Mouse (Mus musculus) forebrain, embryonic 10.5 days (tissue): ENCODE data around the gene Armc7. TPM values are rescaled to one million over a fixed set of nuclear protein-coding genes. Genes with fewer than 3 reads are reported as not detected.
A peak's percentile ranks its signal among the peaks of the same experiment; 100 is the strongest.
"Not testable (repeated sequence)": the region's sequence is repeated elsewhere in the genome, so short reads cannot be mapped to it uniquely, and the experiment has no call there.

Experiments
- DNase-seq: peaks from one replicate; pipeline ENCODE4 v3.0.0-alpha.2; 2017; ENCODE audit warnings: low spot score; ENCODE audit errors: extremely low spot score
- H3K27ac ChIP-seq: fragments of 300-500 bp; sonication (generic); 2 replicates; pipeline ENCODE4 v1.5.1; 2016; ENCODE audit warnings: mild to moderate bottlenecking
- H3K27me3 ChIP-seq: fragments of 300-500 bp; sonication (generic); 2 replicates; pipeline ENCODE4 v1.6.1; 2016; ENCODE audit warnings: mild to moderate bottlenecking; ENCODE audit not compliant: poor library complexity, severe bottlenecking
- H3K36me3 ChIP-seq: fragments of 300-500 bp; sonication (generic); replicated peaks from 2 replicates; pipeline ENCODE4 v1.6.1; 2016; ENCODE audit warnings: mild to moderate bottlenecking, moderate library complexity
- H3K4me1 ChIP-seq: fragments of 300-500 bp; sonication (generic); 2 replicates; pipeline ENCODE4 v1.6.1; 2016
- H3K4me3 ChIP-seq: fragments of 300-500 bp; sonication (generic); 2 replicates; pipeline ENCODE4 v1.5.1; 2016; ENCODE audit warnings: mild to moderate bottlenecking, moderate library complexity
- H3K9me3 ChIP-seq: fragments of 300-500 bp; sonication (generic); 2 replicates; pipeline ENCODE4 v1.6.1; 2016; ENCODE audit warnings: mild to moderate bottlenecking, moderate library complexity
- WGBS: fragments of 180-500 bp; shearing (Covaris S2); methylation state at CpG from one replicate; pipeline ENCODE4 v1.1.7; 2016; 5-methylcytosine and 5-hydroxymethylcytosine counted together
- polyA plus RNA-seq: library from polyadenylated mRNA; unstranded; fragments of >200 nt; fragmentation: Nextera tagmentation; extraction: Ambion mirVana; gene quantifications from 2 replicates; pipeline ENCODE4 v1.2.1, GENCODE M21; 2016

Armc7 gene
- polyA plus RNA-seq, 1 experiment from 2014 or later, result 8.2 TPM

- no peak overlapping the region; the same call in 1 of the 2 replicates for H3K27ac ChIP-seq
- DNase-seq, result no peak
- WGBS, result 53% methylated on average over 15 of the region's 15 CpGs
- peaks cover 7% of the 10 kb centered on the region; the same call in 1 of the 2 replicates for H3K9me3 ChIP-seq
- H3K36me3 ChIP-seq, result no peaks in the 10 kb centered on the region
- no peak overlapping the region for H3K4me3 ChIP-seq
- peaks cover 14% of the 10 kb centered on the region; the same call in 1 of the 2 replicates for H3K27me3 ChIP-seq
- peaks cover 13% of the 10 kb centered on the region for H3K4me1 ChIP-seq
These were observed 34.0 kb upstream of the Armc7 start for GRCm38 (mm10) chr11:115441417-115441816.

- WGBS, result 93% methylated on average over 3 of the region's 3 CpGs
- DNase-seq, result no peak
- Histone ChIP-seq H3K36me3 (no peaks in the 10 kb centered on the region), H3K27me3 (peaks cover 9% of the 10 kb centered on the region; the same call in 1 of the 2 replicates), H3K4me1 (peaks cover 33% of the 10 kb centered on the region), H3K4me3 (no peak overlapping the region), H3K9me3 (no peaks in the 10 kb centered on the region), H3K27ac (no peak overlapping the region)
These were observed 28.6 kb upstream of the Armc7 start for GRCm38 (mm10) chr11:115446906-115447305.

- Histone ChIP-seq H3K9me3 (no peaks in the 10 kb centered on the region), H3K36me3 (no peaks in the 10 kb centered on the region), H3K4me3 (no peak overlapping the region), H3K27me3 (peaks cover 9% of the 10 kb centered on the region; the same call in 1 of the 2 replicates), H3K27ac (0 out of 2 replicates have a peak overlapping the region, but pooled peaks have one; percentile 16), H3K4me1 (peaks cover 33% of the 10 kb centered on the region)
- WGBS, result 91% methylated on average over 11 of the region's 11 CpGs
- DNase-seq, result no peak
These were observed 28.1 kb upstream of the Armc7 start for GRCm38 (mm10) chr11:115447321-115447885.

GRCm38 (mm10) chr11:115448075-115448474, 27.4 kb upstream of the Armc7 start:
- Histone ChIP-seq H3K27me3 (peaks cover 9% of the 10 kb centered on the region; the same call in 1 of the 2 replicates), H3K36me3 (no peaks in the 10 kb centered on the region), H3K4me1 (peaks cover 33% of the 10 kb centered on the region), H3K4me3 (no peak overlapping the region), H3K9me3 (no peaks in the 10 kb centered on the region), H3K27ac (0 out of 2 replicates have a peak overlapping the region, but pooled peaks have one; percentile 16)
- WGBS, result 89% methylated on average over 16 of the region's 16 CpGs
- no peak for DNase-seq

- H3K9me3 ChIP-seq, result no peaks in the 10 kb centered on the region
- DNase-seq, result no peak
- peaks cover 9% of the 10 kb centered on the region; the same call in 1 of the 2 replicates for H3K27me3 ChIP-seq
- H3K27ac ChIP-seq, result 0 out of 2 replicates have a peak overlapping the region, but pooled peaks have one; percentile 26
- no peak overlapping the region for H3K4me3 ChIP-seq
- WGBS, result 59% methylated on average over 7 of the region's 7 CpGs
- peaks cover 33% of the 10 kb centered on the region for H3K4me1 ChIP-seq
- H3K36me3 ChIP-seq, result no peaks in the 10 kb centered on the region
These were observed 26.5 kb upstream of the Armc7 start for GRCm38 (mm10) chr11:115448998-115449397.

DNA sequence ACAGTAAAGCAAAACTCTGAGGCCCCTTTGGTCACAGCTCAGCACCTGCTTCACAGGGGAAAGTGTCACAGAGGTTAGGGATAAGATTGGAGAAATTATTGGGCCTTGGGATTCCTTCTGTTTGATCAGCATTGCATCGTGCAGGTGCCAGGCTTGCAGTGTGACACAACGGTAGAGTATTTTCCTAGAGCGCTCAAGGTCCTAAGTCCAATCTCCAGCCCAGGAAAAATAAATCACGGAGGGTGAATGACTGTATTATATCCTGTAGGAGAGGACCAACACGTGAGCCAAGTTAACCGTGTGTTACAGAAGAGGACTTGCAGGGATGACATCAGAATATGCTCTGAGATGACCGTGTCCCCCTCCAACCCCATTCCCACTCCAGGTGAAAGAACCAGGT, 25.3 kb upstream of the Armc7 start:
- H3K4me1 ChIP-seq, result peaks cover 33% of the 10 kb centered on the region
- H3K27me3 ChIP-seq, result peaks cover 9% of the 10 kb centered on the region; the same call in 1 of the 2 replicates
- DNase-seq, result no peak
- no peak overlapping the region for H3K4me3 ChIP-seq
- no peak overlapping the region for H3K27ac ChIP-seq
- 92% methylated on average over 7 of the region's 7 CpGs for WGBS
- H3K36me3 ChIP-seq, result no peaks in the 10 kb centered on the region
- 0 out of 2 replicates have a peak, but pooled peaks cover 5% of the 10 kb centered on the region for H3K9me3 ChIP-seq

- Histone ChIP-seq H3K27me3 (0 out of 2 replicates have a peak, but pooled peaks cover under 1% of the 10 kb centered on the region), H3K36me3 (no peaks in the 10 kb centered on the region), H3K4me1 (peaks cover 29% of the 10 kb centered on the region), H3K27ac (no peak overlapping the region), H3K4me3 (no peak overlapping the region), H3K9me3 (0 out of 2 replicates have a peak, but pooled peaks cover 7% of the 10 kb centered on the region)
- DNase-seq, result no peak
- 91% methylated on average over 8 of the region's 8 CpGs for WGBS
These were observed 23.7 kb upstream of the Armc7 start for GRCm38 (mm10) chr11:115451781-115452241.

DNA sequence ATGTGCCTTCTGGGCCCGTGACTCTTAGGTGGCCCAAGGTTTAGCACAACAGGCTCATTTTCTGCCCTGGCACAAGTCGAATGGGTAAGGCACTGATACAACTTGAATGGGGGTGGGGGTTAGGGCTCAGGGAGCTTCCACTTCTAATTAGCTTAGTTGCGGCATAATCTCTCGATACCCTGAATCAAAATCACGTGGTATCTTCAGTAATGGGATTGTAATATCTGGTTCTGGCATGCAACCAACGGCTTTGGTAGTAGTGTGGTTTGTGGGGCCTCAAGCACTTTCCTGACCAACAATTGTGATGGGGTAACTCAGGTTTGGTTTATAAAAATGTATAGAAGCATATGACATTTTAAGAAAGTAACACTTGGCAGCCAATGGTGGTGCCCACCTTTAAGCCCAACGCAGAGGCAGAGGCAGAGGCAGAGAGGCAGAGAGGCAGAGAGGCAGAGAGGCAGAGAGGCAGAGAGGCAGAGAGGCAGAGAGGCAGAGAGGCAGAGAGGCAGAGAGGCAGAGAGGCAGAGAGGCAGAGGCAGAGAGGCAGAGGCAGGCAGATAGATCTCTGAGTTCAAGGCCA, 23.1 kb upstream of the Armc7 start:
- Histone ChIP-seq H3K27ac (no peak overlapping the region), H3K4me1 (peaks cover 29% of the 10 kb centered on the region), H3K27me3 (no peaks in the 10 kb centered on the region), H3K36me3 (no peaks in the 10 kb centered on the region), H3K4me3 (no peak overlapping the region), H3K9me3 (0 out of 2 replicates have a peak, but pooled peaks cover 7% of the 10 kb centered on the region)
- no peak for DNase-seq
- 87% methylated on average over 7 of the region's 7 CpGs for WGBS

- Histone ChIP-seq H3K9me3 (0 out of 2 replicates have a peak, but pooled peaks cover 7% of the 10 kb centered on the region), H3K27me3 (no peaks in the 10 kb centered on the region), H3K4me1 (peaks cover 29% of the 10 kb centered on the region), H3K36me3 (no peaks in the 10 kb centered on the region), H3K4me3 (no peak overlapping the region), H3K27ac (no peak overlapping the region)
- 72% methylated on average over 4 of the region's 4 CpGs for WGBS
- DNase-seq, result no peak
These were observed 22.2 kb upstream of the Armc7 start for GRCm38 (mm10) chr11:115453306-115453705.

- not testable (repeated sequence) for H3K27me3 ChIP-seq, H3K9me3 ChIP-seq, H3K36me3 ChIP-seq, H3K27ac ChIP-seq, DNase-seq, H3K4me3 ChIP-seq
- WGBS, result 85% methylated on average over 6 of the region's 6 CpGs
- H3K4me1 ChIP-seq, result peaks cover 14% of the 10 kb centered on the region
These were observed 20.6 kb upstream of the Armc7 start for GRCm38 (mm10) chr11:115454822-115455221.

- H3K36me3 ChIP-seq, result no peaks in the 10 kb centered on the region
- H3K27ac ChIP-seq, result no peak overlapping the region
- peaks cover 14% of the 10 kb centered on the region for H3K4me1 ChIP-seq
- H3K9me3 ChIP-seq, result 0 out of 2 replicates have a peak, but pooled peaks cover 7% of the 10 kb centered on the region
- H3K4me3 ChIP-seq, result no peak overlapping the region
- H3K27me3 ChIP-seq, result no peaks in the 10 kb centered on the region
- no peak for DNase-seq
- 84% methylated on average over 15 of the region's 15 CpGs for WGBS
These were observed 19.8 kb upstream of the Armc7 start for GRCm38 (mm10) chr11:115455619-115456018.

GRCm38 (mm10) chr11:115456182-115456581, 19.3 kb upstream of the Armc7 start:
- H3K4me3 ChIP-seq, result no peak overlapping the region
- no peaks in the 10 kb centered on the region for H3K36me3 ChIP-seq
- no peak overlapping the region for H3K27ac ChIP-seq
- no peaks in the 10 kb centered on the region for H3K27me3 ChIP-seq
- peaks cover 18% of the 10 kb centered on the region for H3K4me1 ChIP-seq
- 0 out of 2 replicates have a peak, but pooled peaks cover 7% of the 10 kb centered on the region for H3K9me3 ChIP-seq
- DNase-seq, result no peak
- 94% methylated on average over 5 of the region's 5 CpGs for WGBS

- no peaks in the 10 kb centered on the region for H3K36me3 ChIP-seq
- H3K4me3 ChIP-seq, result no peak overlapping the region
- 0 out of 2 replicates have a peak, but pooled peaks cover 7% of the 10 kb centered on the region for H3K9me3 ChIP-seq
- peaks cover 25% of the 10 kb centered on the region for H3K4me1 ChIP-seq
- no peak for DNase-seq
- peak overlapping the region; percentile 51; the same call in 1 of the 2 replicates for H3K27ac ChIP-seq
- H3K27me3 ChIP-seq, result 0 out of 2 replicates have a peak, but pooled peaks cover 5% of the 10 kb centered on the region
- WGBS, result 46% methylated on average over 6 of the region's 6 CpGs
These were observed 18.1 kb upstream of the Armc7 start for GRCm38 (mm10) chr11:115457405-115457804.
